Mouse (Mus musculus) hindbrain, embryonic 14.5 days (tissue): ENCODE data around the gene Galnt7. TPM values are rescaled to one million over a fixed set of nuclear protein-coding genes. Genes with fewer than 3 reads are reported as not detected.

ENCODE experiments used
- ATAC-seq: fragments of 200-750 bp; cut with Nextera tagmentation; 2 replicates; pipeline ENCODE4 v1.8.0; 2017; ENCODE audit warnings: moderate number of reproducible peaks, mild to moderate bottlenecking, moderate TSS enrichment, moderate library complexity; ENCODE audit not compliant: low FRiP score
- DNase-seq: peaks from one replicate; pipeline ENCODE4 v3.0.0-alpha.2; 2015; ENCODE audit warnings: low spot score
- H3K27ac ChIP-seq: fragments of 300-500 bp; sonication (generic); 2 replicates; pipeline ENCODE4 v1.5.1; 2014; ENCODE audit warnings: mild to moderate bottlenecking, moderate library complexity
- H3K27me3 ChIP-seq: fragments of 300-500 bp; sonication (generic); 2 replicates; pipeline ENCODE4 v1.6.1; 2014; ENCODE audit warnings: mild to moderate bottlenecking, low read length, mixed read lengths; ENCODE audit not compliant: control insufficient read depth, insufficient read depth
- H3K36me3 ChIP-seq: fragments of 300-500 bp; sonication (generic); replicated peaks from 2 replicates; pipeline ENCODE4 v1.6.1; 2014; ENCODE audit not compliant: control insufficient read depth, insufficient read depth
- H3K4me1 ChIP-seq: fragments of 300-500 bp; sonication (generic); replicated peaks from 2 replicates; pipeline ENCODE4 v1.6.1; 2014; ENCODE audit warnings: antibody characterized with exemption, low read length, mixed read lengths; ENCODE audit not compliant: control insufficient read depth, insufficient read depth
- H3K4me2 ChIP-seq: fragments of 300-500 bp; sonication (generic); replicated peaks from 2 replicates; pipeline ENCODE4 v1.6.1; 2014; ENCODE audit warnings: mild to moderate bottlenecking, moderate library complexity
- H3K4me3 ChIP-seq: fragments of 300-500 bp; sonication (generic); replicated peaks from 2 replicates; pipeline ENCODE4 v1.5.1; 2014; ENCODE audit warnings: mild to moderate bottlenecking, low read length
- H3K9ac ChIP-seq: fragments of 300-500 bp; sonication (generic); 2 replicates; pipeline ENCODE4 v1.6.1; 2014
- H3K9me3 ChIP-seq: fragments of 300-500 bp; sonication (generic); 2 replicates; pipeline ENCODE4 v1.6.1; 2016; ENCODE audit warnings: low read length; ENCODE audit not compliant: control insufficient read depth
- WGBS: fragments of 180-500 bp; shearing (Covaris S2); extraction: QIAGEN DNeasy Blood & Tissue Kit; methylation state at CpG from one replicate; pipeline ENCODE4 v1.1.7; 2014; 5-methylcytosine and 5-hydroxymethylcytosine counted together
- polyA plus RNA-seq: library from polyadenylated mRNA; unstranded; fragments of >200 nt; fragmentation: Nextera tagmentation; extraction: Ambion mirVana; gene quantifications from 2 replicates; pipeline ENCODE4 v1.2.1, GENCODE M21; 2014

Galnt7 gene
- polyA plus RNA-seq, 1 experiment from 2014 or later = 14.6 TPM

- WGBS = 1% methylated on average over 27 of the region's 38 CpGs
- peak overlapping the region; percentile 92; the same call in 1 of the 2 replicates for H3K27ac ChIP-seq
Observed at GRCm38 (mm10) chr8:57653056-57653767, 380 bp upstream of the Galnt7 start.

GRCm38 (mm10) chr8:57651689-57652455 lies 960 bp downstream of the Galnt7 start:
- peak; percentile 52 for DNase-seq
- Histone ChIP-seq H3K36me3 (no peaks in the 10 kb centered on the region), H3K9ac (peak overlapping the region; percentile 97), H3K4me3 (peak overlapping the region; percentile 94), H3K4me2 (peak overlapping the region; percentile 87), H3K27me3 (no peaks in the 10 kb centered on the region), H3K9me3 (no peaks in the 10 kb centered on the region), H3K4me1 (peaks cover 15% of the 10 kb centered on the region), H3K27ac (peak overlapping the region; percentile 92)
- peak; percentile 85 for ATAC-seq
- WGBS = under 1% methylated on average over 72 of the region's 91 CpGs

More at GRCm38 (mm10) chr8:57653056-57653767, 380 bp upstream of the Galnt7 start:
- Histone ChIP-seq H3K27me3 (no peaks in the 10 kb centered on the region), H3K9me3 (no peaks in the 10 kb centered on the region), H3K9ac (peak overlapping the region; percentile 97), H3K4me2 (peak overlapping the region; percentile 87), H3K4me1 (peaks cover 11% of the 10 kb centered on the region; the same call in 1 of the 2 replicates), H3K4me3 (peak overlapping the region; percentile 94), H3K36me3 (no peaks in the 10 kb centered on the region)
- DNase-seq = peak; percentile 39
- peak; percentile 76 for ATAC-seq

- 1% methylated on average over 8 of the region's 8 CpGs for WGBS
- no peaks in the 10 kb centered on the region for H3K9me3 ChIP-seq
- peak overlapping the region; percentile 97 for H3K9ac ChIP-seq
- no peaks in the 10 kb centered on the region for H3K27me3 ChIP-seq
- no peaks in the 10 kb centered on the region for H3K36me3 ChIP-seq
- H3K4me1 ChIP-seq = peaks cover 15% of the 10 kb centered on the region
- no peak for ATAC-seq
- H3K4me2 ChIP-seq = peak overlapping the region; percentile 87
- peak overlapping the region; percentile 92; the same call in 1 of the 2 replicates for H3K27ac ChIP-seq
- no peak for DNase-seq
- peak overlapping the region; percentile 94 for H3K4me3 ChIP-seq
Observed at GRCm38 (mm10) chr8:57651357-57651688, 1.5 kb downstream of the Galnt7 start.

GRCm38 (mm10) chr8:57650216-57650615 lies 2.6 kb downstream of the Galnt7 start:
- WGBS = 86% methylated on average over 6 of the region's 6 CpGs
- ATAC-seq (no peak), DNase-seq (no peak)
- Histone ChIP-seq H3K27ac (no peak overlapping the region), H3K9me3 (no peaks in the 10 kb centered on the region), H3K4me1 (peaks cover 15% of the 10 kb centered on the region), H3K4me3 (no peak overlapping the region), H3K27me3 (no peaks in the 10 kb centered on the region), H3K9ac (no peak overlapping the region), H3K36me3 (no peaks in the 10 kb centered on the region), H3K4me2 (no peak overlapping the region)

- Histone ChIP-seq H3K4me1 (peaks cover 13% of the 10 kb centered on the region), H3K4me2 (no peak overlapping the region), H3K9ac (no peak overlapping the region), H3K27me3 (no peaks in the 10 kb centered on the region), H3K4me3 (no peak overlapping the region), H3K36me3 (no peaks in the 10 kb centered on the region), H3K27ac (no peak overlapping the region), H3K9me3 (no peaks in the 10 kb centered on the region)
- WGBS = 79% methylated on average over 3 of the region's 3 CpGs
- DNase-seq = no peak
- no peak for ATAC-seq
Observed at GRCm38 (mm10) chr8:57647566-57647965, 5.3 kb downstream of the Galnt7 start.

- ATAC-seq (no peak), DNase-seq (no peak)
- no peak overlapping the region for H3K4me2 ChIP-seq
- WGBS = 84% methylated on average over 6 of the region's 6 CpGs
- H3K27me3 ChIP-seq = no peaks in the 10 kb centered on the region
- no peak overlapping the region for H3K4me3 ChIP-seq
- no peak overlapping the region for H3K27ac ChIP-seq
- H3K36me3 ChIP-seq = no peaks in the 10 kb centered on the region
- peaks cover 12% of the 10 kb centered on the region; the same call in 1 of the 2 replicates for H3K4me1 ChIP-seq
- no peaks in the 10 kb centered on the region for H3K9me3 ChIP-seq
- no peak overlapping the region for H3K9ac ChIP-seq
Observed at GRCm38 (mm10) chr8:57644281-57644680, 8.6 kb downstream of the Galnt7 start.

- H3K27ac ChIP-seq = no peak overlapping the region
- no peak overlapping the region for H3K4me2 ChIP-seq
- WGBS = 47% methylated on average over 5 of the region's 5 CpGs
- H3K4me3 ChIP-seq = no peak overlapping the region
- ATAC-seq (no peak), DNase-seq (no peak)
- no peaks in the 10 kb centered on the region for H3K36me3 ChIP-seq
- peaks cover 12% of the 10 kb centered on the region; the same call in 1 of the 2 replicates for H3K4me1 ChIP-seq
- no peaks in the 10 kb centered on the region for H3K9me3 ChIP-seq
- H3K27me3 ChIP-seq = no peaks in the 10 kb centered on the region
- no peak overlapping the region for H3K9ac ChIP-seq
Observed at GRCm38 (mm10) chr8:57642722-57643121, 10.1 kb downstream of the Galnt7 start.

- Histone ChIP-seq H3K27me3 (no peaks in the 10 kb centered on the region), H3K4me3 (no peak overlapping the region), H3K4me1 (0 out of 2 replicates have a peak, but pooled peaks cover 9% of the 10 kb centered on the region), H3K9ac (no peak overlapping the region), H3K9me3 (no peaks in the 10 kb centered on the region), H3K4me2 (no peak overlapping the region), H3K36me3 (no peaks in the 10 kb centered on the region), H3K27ac (no peak overlapping the region)
- WGBS = 61% methylated on average over 6 of the region's 6 CpGs
- DNase-seq = no peak
- ATAC-seq = no peak
Observed at GRCm38 (mm10) chr8:57638925-57639324, 13.9 kb downstream of the Galnt7 start.

GRCm38 (mm10) chr8:57637599-57638280 lies 15.1 kb downstream of the Galnt7 start:
- no peak for DNase-seq

More at GRCm38 (mm10) chr8:57637599-57638280, 15.1 kb downstream of the Galnt7 start:
- H3K4me3 ChIP-seq = no peak overlapping the region
- no peaks in the 10 kb centered on the region for H3K36me3 ChIP-seq
- ATAC-seq = no peak
- H3K4me2 ChIP-seq = no peak overlapping the region
- no peaks in the 10 kb centered on the region for H3K9me3 ChIP-seq
- H3K4me1 ChIP-seq = 0 out of 2 replicates have a peak, but pooled peaks cover 5% of the 10 kb centered on the region
- 85% methylated on average over 15 of the region's 15 CpGs for WGBS
- no peak overlapping the region for H3K9ac ChIP-seq
- H3K27ac ChIP-seq = no peak overlapping the region
- H3K27me3 ChIP-seq = no peaks in the 10 kb centered on the region
